Mouse (Mus musculus): Measurements from ENCODE around the gene Cyp4f16.
"Not testable (repeated sequence)": the region's sequence is repeated elsewhere in the genome, so short reads cannot be mapped to it uniquely, and the experiment has no call there.

Gene Cyp4f16

DNA sequence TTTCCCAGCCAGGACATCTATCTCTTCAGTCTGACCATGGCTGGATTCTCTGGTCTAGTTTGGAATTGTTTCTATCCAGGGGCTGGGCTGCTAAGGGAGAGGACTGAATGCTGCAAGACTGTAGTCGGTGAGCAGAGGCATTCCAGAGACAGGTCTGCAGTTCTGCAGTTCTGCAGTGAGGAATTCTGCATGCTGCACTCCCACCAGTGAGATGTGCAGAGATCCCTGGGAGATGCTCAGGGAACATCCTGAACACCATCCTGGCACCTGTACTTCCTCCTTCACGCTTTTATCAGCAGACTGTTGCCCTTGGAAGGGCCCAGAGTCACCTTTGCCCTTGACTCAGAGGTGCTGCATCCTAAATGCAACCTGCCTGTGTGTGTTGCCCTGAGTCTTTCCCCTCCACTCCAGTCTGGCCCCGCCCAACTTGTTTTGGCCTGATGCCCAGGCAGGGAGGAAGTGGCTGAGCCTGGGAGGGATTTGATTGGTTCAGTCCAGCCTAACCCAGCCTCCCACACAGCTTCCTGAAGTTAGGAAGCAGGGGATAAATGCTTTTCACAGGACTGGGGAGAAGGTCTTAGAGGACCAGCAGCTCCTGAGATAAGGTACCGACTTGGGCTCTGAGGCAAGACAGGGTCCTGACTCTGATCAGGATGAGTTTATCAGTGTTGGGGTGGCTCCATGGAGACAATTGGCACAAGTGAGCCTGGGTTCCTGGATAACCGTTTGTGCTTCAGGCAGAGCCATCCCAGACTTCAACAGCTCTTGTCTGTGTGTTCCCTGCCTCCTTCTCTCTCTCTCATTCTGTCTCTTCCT is at the start of gene Cyp4f16:
Cyp4f16 (plus strand) TSS at position 508 of the 816 bp plus-strand sequence.
- DNase-seq = peak; percentile 95 to 96

DNA sequence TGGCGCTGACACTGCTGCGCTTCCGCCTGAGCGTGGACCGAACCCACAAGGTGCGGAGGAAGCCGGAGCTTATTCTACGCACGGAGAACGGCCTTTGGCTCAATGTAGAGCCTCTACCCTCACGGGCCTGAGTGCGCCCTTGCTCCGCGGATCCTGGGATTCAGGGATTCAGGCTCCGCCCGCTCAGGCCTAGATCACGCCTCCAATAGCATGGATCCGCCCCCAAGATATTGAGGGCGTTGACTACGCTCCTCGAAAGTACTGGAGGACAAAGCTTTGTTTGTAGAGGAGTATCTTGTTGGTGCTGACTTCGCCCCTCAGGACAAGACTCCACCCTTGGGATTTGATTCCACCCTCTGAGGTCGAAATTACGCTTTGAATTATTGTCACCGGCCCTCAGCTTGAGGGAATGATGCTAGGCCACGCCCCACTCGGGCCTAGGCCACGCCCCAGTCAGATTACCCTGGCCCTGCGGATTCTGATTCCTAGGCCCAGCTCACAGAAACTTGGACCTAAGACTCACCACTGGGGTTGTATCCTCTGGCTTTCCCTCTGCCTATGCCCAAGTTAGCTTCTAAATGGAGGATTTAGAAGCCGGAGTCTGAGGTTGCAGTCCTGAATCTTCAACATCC is 43.9 kb upstream of the Cyp4f16 start:
- peak; percentile 61 to 71 for DNase-seq

DNA sequence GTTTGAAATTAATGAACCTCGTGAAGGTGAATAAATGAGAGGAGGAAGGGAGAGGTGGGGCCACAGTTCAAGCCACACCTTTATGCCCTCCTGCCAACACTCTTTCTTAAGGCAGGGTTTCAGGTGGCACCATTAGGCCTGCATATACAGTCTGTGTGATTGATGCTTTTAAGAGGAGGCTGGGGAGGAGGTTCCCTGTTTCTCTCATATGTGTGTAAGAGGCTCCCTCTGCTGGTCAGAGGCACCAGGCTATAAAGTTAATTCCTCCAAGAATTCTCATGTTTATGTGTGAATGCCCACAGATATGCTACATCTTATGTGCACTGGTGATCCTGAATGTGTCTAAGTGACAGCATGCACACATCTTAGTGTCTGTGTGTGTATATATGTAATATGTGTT is 41.8 kb upstream of the Cyp4f16 start:
- DNase-seq = peak; percentile 78 to 82

DNA sequence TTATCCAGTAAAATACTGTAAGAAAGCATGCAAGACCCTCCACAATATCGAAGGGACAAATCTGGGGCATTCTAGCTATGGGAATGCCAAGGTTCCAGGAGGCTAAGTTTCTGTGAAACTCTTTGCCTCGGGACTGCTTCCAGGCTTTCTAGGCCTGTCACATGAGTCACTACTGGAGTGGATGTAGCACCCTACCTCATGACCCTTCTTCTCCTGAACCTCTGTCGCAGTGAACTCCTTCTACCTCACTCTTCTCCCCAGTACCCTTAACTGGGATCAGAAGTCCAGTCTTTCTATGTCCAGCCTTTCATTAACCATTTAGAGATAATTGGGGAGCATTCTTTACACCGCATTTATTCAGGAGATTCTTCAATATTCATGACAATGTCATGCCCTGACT is 35.8 kb upstream of the Cyp4f16 start:
- DNase-seq = not testable (repeated sequence)

DNA sequence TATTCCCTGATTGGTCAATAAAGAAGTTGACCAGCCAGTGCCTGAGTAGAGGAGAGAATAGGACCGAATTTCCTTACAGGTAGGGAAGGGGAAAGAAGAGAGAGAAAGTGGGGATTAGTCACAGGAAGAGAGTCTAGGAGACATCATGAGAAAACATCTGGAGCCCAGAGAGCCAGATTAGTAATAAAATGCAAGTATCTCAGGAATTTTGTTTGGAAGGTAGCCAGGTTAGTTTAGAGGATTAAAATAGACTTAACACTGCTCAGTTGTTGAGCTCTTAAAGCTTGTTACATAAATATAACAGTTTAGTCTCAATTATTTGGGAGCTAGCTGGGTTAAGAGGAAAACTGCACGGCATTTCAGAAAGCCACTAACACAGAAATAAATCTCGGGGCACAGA is 35.3 kb upstream of the Cyp4f16 start:
- DNase-seq = no peak

DNA sequence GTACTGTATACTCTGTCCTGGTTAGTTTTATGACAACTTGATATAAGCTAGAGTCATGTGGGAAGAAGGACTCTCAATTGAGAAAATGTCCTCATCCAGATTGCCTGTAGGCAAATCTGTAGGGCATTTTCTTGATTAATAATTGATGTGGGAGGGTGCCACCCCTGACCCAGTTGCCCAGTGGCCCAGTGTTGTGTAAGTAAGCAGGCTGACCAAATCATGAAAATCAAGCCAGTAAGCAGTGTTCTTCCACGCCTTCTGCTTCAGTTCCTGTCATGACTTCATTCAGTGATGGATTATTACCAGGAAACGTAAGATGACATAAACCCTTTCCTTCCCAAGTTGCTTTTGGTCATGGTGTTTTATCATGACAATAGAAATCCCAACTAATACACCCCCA is 33.2 kb upstream of the Cyp4f16 start:
- no peak for DNase-seq

DNA sequence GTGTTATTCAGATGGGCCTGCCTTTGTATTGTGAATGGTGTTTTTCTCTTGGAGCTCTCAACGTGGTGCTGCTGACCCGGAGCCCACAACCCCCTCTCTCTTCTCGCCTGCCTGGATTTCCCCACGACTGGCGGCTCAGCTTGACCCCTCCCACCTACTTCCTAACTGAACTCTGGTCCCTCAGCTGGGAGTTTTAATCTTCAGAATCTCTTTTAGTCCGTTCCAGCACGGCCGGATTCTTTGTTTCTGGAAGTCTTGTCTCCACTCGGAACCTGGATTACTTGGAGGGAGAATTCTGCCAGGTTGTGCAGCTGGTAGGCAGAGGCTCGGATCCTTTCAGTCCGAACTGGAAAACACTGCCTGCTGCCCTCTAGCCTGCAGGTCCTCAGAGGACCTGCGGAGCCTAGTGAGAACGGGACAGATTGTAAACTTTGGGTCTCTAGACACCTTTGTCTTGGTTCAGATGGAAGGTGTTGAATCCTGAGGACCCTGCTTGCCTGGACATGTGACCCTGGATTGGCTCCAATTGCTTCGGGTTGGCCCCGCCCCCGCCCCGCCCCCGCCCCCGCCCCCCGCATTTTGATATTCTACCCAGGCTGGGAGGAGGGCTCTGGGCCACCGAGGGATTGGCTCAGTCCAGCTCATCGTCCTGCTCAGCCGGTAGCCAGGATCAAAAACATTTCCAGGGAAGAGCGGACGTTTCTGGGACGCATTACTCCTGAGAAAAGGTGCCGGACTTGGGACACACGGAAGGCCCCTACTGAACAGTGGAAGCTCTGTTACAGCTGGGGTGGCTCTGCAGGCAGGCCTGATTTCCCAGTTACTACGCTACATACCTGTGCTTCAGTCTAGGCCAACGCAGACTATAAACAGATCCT is 30.3 kb upstream of the Cyp4f16 start, which contains the start of gene Cyp4f17:
Cyp4f17 (plus strand) TSS at position 200 of the 878 bp plus-strand sequence.
- DNase-seq = peak; percentile 66 to 79

DNA sequence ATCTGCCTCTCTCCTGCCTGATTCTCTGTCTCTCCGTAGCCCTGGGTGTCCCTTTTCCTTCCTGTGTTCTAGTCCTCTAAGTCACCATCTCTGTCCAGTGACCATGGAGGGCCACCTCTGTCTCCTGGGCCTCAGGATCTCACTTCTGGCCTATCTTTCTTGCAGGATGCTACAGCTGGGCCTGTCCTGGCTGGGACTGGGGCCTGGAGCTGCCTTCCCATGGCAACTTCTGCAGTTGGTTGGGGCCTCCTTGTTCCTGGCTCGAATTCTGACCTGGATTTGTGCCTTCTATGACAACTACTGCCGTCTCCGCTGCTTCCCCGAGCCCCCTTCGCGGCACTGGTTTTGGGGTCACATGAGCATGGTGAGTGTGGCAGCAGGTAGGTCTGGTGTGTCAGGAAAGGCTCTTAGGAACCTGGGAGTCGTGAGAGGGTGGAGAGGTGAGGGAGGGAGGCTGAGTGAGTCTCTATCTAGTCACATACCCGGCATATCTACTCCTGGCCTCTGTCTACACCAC is 29.6 kb upstream of the Cyp4f16 start:
- peak; percentile 27 to 43 for DNase-seq

DNA sequence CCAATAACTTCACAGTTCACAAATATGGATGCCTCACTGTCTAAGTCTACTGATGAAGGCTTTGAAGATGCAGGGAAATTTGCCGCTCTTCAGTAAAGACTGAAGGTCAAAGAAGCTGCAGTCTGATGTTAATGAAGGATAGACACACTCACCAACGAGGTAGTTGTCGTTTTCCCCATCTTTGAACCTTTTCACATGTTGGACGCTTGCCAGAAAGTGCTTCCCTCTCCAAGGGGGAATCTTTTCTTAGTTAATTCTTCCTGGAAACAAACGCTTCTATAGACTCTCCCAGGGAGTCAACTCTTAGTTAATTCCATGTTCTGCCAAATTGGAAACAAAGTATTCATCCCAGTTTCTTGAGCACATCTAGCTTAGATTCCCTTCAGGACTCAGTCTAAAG is 20.2 kb upstream of the Cyp4f16 start:
- DNase-seq = no peak

DNA sequence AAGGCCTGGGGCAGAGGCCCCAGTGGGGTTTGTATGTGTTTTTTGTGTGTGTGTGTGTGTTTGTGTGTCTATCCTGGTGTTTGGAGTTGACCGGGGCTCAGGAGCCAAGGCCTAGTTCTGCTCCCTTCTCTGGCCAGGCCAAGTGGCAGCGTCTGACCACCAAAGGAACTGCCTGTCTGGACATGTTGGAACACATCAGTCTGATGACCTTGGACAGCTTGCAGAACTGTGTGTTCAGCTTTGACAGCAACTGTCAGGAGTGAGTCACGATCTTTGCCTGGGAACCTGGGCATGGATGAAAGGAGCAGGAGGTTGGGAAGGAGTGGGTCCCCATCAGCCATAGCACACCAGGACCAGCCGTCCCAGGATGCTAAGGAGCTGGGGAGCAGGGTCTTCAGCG is 14.4 kb upstream of the Cyp4f16 start:
- DNase-seq = no peak

DNA sequence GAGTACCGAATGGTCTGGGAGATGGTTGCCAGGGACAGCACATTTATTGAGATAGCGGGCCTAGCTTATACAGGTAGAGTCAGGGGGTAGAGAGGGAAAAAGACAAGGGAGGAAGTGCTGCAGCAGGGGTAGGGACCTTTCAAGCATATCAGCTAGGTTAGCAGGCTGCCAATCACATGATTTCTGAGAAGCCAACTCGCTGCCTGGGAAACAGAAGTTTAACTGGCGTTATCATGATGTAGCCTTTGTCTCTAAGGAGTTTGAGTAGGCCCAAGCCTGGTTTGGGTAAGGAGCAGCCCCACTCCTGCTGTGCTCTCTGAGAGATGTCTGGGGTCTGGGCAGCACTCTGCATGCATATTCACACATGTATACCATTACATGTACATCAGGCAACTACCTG is 14.0 kb upstream of the Cyp4f16 start:
- no peak for DNase-seq

DNA sequence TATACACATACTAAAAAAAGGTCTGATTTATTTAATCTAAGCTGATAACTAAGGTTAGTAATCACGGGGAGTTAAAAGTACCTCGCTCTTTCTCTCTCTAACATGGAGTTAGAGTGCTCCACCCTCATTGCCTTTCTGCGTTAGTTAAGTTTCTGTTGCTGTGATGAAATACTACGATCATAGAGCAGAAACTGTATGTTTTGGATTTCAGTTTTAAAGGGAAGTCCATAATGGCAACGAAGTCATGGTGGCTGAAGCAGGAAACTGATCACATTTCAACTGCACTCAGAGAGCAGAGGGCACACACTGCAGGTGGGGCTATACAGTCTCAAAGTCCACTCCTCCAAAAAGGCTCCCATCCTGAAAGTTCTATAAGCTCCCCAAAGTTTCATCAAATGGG is 13.5 kb upstream of the Cyp4f16 start:
- DNase-seq = no peak

DNA sequence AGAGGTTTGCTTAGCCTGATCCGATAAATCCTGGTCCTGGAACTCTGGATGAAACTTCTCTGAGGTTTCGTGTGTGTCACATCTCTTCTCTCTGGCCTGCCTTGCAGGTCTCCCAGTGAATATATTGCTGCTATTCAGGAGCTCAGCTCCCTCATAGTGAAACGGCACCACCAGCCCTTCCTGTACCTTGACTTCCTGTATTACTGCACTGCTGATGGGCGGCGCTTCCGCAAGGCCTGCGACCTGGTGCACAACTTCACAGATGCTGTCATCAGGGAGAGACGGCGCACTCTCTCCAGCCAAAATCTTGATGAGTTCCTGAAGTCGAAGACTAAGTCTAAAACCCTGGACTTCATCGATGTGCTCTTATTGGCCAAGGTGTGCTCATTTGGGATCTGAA is 12.5 kb upstream of the Cyp4f16 start:
- DNase-seq = no peak

DNA sequence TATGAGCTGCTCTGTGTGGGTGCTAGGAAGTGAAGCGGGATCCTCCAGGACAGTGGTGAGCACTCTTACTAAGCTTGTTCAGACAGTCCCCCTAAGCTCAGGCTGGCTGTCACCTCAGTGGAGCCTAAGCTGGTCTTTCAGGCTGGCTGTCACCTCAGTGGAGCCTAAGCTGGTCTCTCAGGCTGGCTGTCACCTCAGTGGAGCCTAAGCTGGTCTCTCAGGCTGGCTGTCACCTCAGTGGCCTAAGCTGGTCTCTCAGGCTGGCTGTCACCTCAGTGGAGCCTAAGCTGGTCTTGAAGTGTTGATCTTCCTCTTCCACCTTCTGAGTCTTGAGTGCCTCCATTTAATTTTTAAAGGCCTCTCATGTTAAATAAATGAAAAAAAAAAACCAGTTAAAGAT is 10.0 kb upstream of the Cyp4f16 start:
- peak in 1 of 2 experiments; percentile 3 for DNase-seq

DNA sequence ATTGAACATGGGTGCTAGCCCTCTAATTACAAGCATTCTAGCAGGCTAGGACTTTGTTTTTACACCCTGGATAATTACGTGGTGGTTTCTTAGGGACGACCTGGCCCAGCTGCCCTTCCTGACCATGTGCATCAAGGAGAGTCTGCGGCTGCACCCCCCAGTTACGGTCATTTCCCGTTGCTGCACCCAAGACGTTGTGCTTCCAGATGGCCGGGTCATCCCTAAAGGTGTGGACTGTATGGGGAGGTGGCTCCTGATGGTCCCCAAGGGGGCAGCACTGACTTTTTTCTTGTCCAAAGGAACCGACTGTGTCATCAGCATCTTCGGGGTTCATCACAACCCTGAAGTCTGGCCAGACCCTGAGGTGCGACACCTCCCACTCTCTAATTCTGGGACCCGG is 8.6 kb upstream of the Cyp4f16 start:
- peak in 1 of 2 experiments; percentile 2 for DNase-seq

DNA sequence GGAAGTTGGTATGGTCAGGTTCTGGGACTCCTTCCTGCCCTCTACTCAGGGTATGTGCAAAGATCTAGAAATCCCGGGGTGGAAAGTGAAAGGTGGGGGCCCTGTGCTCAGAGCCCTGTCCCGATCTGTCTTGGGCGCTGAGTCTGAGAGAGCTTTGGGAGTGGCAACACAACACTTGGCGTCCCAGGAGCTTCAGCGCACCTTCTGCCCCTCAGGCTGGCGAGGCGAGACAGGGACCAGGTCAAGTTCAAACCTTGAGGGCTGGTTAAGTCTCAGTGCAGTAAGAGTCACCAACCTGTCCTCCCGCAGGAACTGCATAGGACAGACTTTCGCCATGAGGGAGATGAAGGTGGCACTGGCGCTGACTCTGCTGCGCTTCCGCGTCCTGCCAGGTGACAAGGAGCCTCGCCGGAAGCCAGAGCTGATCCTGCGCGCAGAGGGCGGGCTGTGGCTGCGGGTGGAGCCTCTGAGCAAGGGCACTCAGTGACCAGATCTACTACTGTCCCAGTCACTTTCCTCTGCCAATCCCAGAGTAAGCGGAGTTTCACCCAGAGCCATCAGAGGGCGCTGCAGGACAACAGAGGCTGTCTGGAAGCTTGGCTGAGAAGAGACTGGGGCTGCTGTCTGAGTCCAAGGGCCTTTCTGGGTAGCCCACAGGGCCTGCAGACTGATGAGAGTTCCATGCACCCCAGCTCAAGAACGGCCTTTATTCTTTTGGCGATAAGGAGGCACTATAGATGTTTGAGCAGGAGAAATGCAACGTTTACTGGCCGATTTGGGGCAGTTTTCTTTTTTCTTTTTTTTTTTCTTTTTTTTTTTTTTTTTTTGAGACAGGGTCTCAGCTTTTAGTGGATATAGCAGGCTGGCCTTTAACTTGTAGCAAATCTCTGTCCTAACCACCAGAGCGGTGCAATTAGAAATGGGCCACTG is 7.7 kb upstream of the Cyp4f16 start:
- DNase-seq = peak; percentile 91 to 93

DNA sequence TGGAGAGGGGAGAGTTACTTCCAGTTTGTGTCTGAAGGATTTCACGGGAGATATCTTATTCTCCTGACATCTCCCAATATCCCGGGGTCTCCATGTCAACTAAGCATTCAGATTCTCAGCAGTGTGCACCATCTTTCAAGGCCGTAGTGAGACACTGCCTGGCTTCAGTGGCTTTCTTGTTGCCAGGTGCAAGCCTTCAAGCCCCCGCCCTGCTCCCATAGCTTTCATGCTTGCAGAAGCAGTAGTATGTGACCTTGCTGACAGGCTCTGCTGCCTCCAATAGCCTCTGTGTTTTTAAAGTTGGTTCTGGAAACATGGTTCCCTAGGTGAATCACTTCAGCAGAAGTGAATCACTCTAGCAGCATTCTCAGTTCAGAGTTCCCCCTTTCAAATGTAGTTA is 4.0 kb upstream of the Cyp4f16 start:
- peak in 1 of 2 experiments; percentile 46 for DNase-seq

DNA sequence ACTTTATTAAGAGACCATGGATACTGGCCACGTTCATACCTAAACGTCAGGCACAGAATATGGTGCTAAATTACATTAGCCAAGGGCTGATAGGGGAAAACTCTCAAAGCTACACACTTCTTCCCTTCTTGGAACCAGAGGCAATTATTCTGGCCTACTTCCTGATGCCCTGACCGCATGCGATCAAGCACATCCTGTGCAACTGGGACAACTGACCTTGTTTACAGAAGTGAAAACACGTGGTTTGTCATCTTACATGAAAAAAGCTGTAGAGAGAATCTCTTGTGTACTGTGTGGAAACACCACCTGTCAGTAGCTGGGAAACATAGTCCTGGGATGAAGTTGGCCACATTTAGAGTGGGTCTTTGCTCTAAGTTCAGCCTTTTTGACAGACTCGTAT is 2.3 kb upstream of the Cyp4f16 start:
- no peak for DNase-seq

DNA sequence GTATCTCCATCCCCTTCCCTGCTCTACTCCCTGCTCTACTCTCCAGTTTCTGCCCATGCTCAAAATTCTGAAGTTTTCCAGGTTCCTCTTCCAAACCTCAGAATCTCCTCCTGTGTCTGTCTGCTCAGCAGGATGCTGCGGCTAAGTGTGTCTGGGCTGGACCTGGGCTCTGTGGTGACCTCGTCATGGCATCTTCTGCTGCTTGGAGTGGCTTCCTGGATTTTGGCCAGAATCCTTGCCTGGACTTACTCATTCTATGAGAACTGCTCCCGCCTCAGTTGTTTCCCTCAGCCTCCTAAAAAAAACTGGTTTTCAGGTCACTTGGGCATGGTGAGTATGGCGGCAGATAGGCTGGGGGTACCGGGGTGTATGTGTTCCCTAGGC is 501 bp downstream of the Cyp4f16 start:
- peak in 1 of 2 experiments; percentile 43 for DNase-seq

DNA sequence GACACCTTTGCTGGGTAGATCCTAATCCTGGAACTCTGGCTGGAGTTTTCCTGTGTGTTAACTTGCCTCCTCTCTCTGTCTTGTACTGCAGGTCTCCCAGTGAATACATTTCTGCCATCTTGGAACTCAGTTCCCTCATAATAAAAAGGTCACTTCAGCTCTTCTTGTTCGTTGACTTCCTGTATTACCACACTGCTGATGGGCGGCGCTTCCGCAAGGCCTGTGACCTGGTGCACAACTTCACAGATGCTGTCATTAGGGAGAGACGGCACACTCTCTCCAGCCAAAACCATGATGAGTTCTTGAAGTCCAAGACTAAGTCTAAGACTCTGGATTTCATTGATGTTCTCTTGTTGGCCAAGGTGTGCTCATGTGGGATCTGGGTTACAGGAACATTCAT is 8.4 kb downstream of the Cyp4f16 start:
- DNase-seq = not testable (repeated sequence)

DNA sequence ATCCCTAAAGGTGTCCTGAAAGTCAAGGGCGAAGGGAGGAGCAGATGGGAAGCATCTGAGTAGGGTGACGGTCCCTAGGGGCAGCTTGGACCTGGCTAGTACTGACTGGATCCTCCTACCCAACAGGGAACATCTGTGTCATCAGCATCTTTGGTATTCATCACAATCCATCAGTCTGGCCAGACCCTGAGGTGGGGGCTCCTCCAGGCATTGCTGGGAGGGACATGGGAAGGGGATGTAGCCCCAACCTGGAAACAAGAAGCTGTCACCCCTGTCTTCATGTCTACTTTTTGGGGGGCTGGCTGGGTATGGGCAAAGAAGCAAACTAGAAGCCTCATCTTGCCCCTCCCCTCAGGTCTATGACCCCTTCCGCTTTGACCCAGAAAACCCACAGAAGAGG is 14.0 kb downstream of the Cyp4f16 start:
- DNase-seq = not testable (repeated sequence)

Measured in kidney, postnatal 4 days (tissue).